In genomic region chr12:65076906-65077305, GRCm38 (mm10) we compare ENCODE assay signal across 8 mouse cellular contexts. TPM values are rescaled to one million over a fixed set of nuclear protein-coding genes. Genes with fewer than 3 reads are reported as not detected.
DNase-seq lines count a peak whose midpoint lies in the region; ATAC-seq lines count a peak whose summit lies in the region.
"Had no signal": no experiment of that assay in that cellular context is flagged by ENCODE, and none has a peak within 500 bp of the region (broad histone marks: within the 10 kb centered on the region; RNA-seq: fewer than 3 reads in every experiment).

No protein-coding gene starts in this region.

- DNase-seq in forebrain, embryonic 14.5 days (ENCODE audit: low spot score), result no peak
- peak; percentile 10 for DNase-seq in liver
- DNase-seq in left cerebral cortex, postnatal 25 days (ENCODE audit: low spot score in 2 of 2), result no peak
- DNase-seq: thymus, postnatal 4 days had no signal

- no peak for ATAC-seq in megakaryocyte, adult 5-6 weeks (ENCODE audit: poor library complexity, severe bottlenecking)
- no peak for ATAC-seq in forebrain, embryonic 14.5 days
- no peak for ATAC-seq in stomach, embryonic 15.5 days (ENCODE audit: insufficient read depth, low FRiP score, low read depth)
- ATAC-seq in activated CD4-positive, CD25-positive, alpha-beta regulatory T cell, adult 4 months, result no peak

- intact Hi-C loops in left cerebral cortex, postnatal 25 days (cut with DNase I), result no loop called here

- no peaks in the 10 kb centered on the region for H3K27me3 ChIP-seq in megakaryocyte, embryonic 14.5 days (replicated peaks)
- H3K27me3 ChIP-seq in forebrain, embryonic 14.5 days (replicated peaks; ENCODE audit: control insufficient read depth, insufficient read depth, low read length), result no peaks in the 10 kb centered on the region
- no peaks in the 10 kb centered on the region for H3K27me3 ChIP-seq in stomach, embryonic 15.5 days (replicated peaks)

- peaks cover 35% of the 10 kb centered on the region for H3K4me1 ChIP-seq in megakaryocyte, embryonic 14.5 days
- peaks cover 19% of the 10 kb centered on the region for H3K4me1 ChIP-seq in forebrain, embryonic 14.5 days (ENCODE audit: control insufficient read depth, insufficient read depth, low read length)
- H3K4me1 ChIP-seq in stomach, embryonic 15.5 days, result peaks cover 9% of the 10 kb centered on the region; the same call in 1 of the 2 replicates

- H3K36me3 ChIP-seq in megakaryocyte, embryonic 14.5 days (replicated peaks; ENCODE audit: low read length), result peaks cover 11% of the 10 kb centered on the region
- 0 out of 2 replicates have a peak, but pooled peaks cover 9% of the 10 kb centered on the region for H3K36me3 ChIP-seq in forebrain, embryonic 14.5 days (ENCODE audit: control insufficient read depth, insufficient read depth, low read length)
- H3K36me3 ChIP-seq in stomach, embryonic 15.5 days, result 0 out of 2 replicates have a peak, but pooled peaks cover 6% of the 10 kb centered on the region

- H3K4me2 ChIP-seq in forebrain, embryonic 14.5 days (ENCODE audit: low read length), result peak overlapping the region; percentile 79
- peak overlapping the region; percentile 76 for H3K4me2 ChIP-seq in stomach, embryonic 15.5 days

- no peak overlapping the region for H3K27ac ChIP-seq in forebrain, embryonic 14.5 days (ENCODE audit: low read depth, low read length)
- H3K27ac ChIP-seq in stomach, embryonic 15.5 days, result no peak overlapping the region

- peak overlapping the region; percentile 59 for H3K4me3 ChIP-seq in megakaryocyte, embryonic 14.5 days (replicated peaks)
- H3K4me3 ChIP-seq in forebrain, embryonic 14.5 days (ENCODE audit: low read depth, low read length), result peak overlapping the region; percentile 64; the same call in 1 of the 2 replicates
- H3K4me3 ChIP-seq in stomach, embryonic 15.5 days (replicated peaks), result peak overlapping the region; percentile 88; the same call in 1 of the 2 replicates

- WGBS in forebrain, embryonic 14.5 days, result 85% methylated on average over 9 of the region's 9 CpGs
- WGBS in stomach, embryonic 15.5 days, result 69% methylated on average over 9 of the region's 9 CpGs

- H3K9ac ChIP-seq in forebrain, embryonic 14.5 days (ENCODE audit: low read length), result peak overlapping the region; percentile 5; the same call in 1 of the 2 replicates
- H3K9ac ChIP-seq in stomach, embryonic 15.5 days, result no peak overlapping the region

- no peaks in the 10 kb centered on the region for H3K9me3 ChIP-seq in megakaryocyte, embryonic 14.5 days
- H3K9me3 ChIP-seq in forebrain, embryonic 14.5 days (replicated peaks; ENCODE audit: control insufficient read depth, low read length), result no peaks in the 10 kb centered on the region
- H3K9me3 ChIP-seq in stomach, embryonic 15.5 days, result no peaks in the 10 kb centered on the region

RNA-seq across cellular contexts. Expression of gene Fancm, which starts 1.5 kb away (rescaled TPM):
- polyA plus RNA-seq in megakaryocyte, embryonic 14.5 days (2012; ENCODE audit: insufficient read depth, low replicate concordance), result 0.26 and 1.0 TPM in 2 replicates
- 13.0 and 18.7 TPM in 2 replicates for total RNA-seq in megakaryocyte, adult 5-6 weeks (2015)
- 20.7 and 24.6 TPM in 2 replicates for total RNA-seq in megakaryocyte, adult 5-6 weeks (2017)
- polyA plus RNA-seq in forebrain, embryonic 14.5 days (2014; fragmentation: Nextera tagmentation; extraction: Ambion mirVana), result 6.6 and 9.7 TPM in 2 replicates
- polyA plus RNA-seq in stomach, embryonic 15.5 days (2015; fragmentation: Nextera tagmentation; extraction: Ambion mirVana), result 8.0 TPM in 2 replicates
- total RNA-seq in left cerebral cortex, postnatal 25 days (2021), result 10 to 100 TPM; 10.9 to 13.0 TPM
- polyA plus RNA-seq in activated CD4-positive, CD25-positive, alpha-beta regulatory T cell, adult 4 months (2017; shearing (Covaris generic)), result 1 to 10 TPM; 3.5 to 7.4 TPM

RNA-seq across cellular contexts. Expression of gene Fkbp3, which starts 3.1 kb away (rescaled TPM):
- 40.1 TPM in 1 of 2 replicates, not detected in the other for polyA plus RNA-seq in megakaryocyte, embryonic 14.5 days (2012; ENCODE audit: insufficient read depth, low replicate concordance)
- total RNA-seq in megakaryocyte, adult 5-6 weeks (2015), result 111 and 122 TPM in 2 replicates
- total RNA-seq in megakaryocyte, adult 5-6 weeks (2017), result 101 and 117 TPM in 2 replicates
- polyA plus RNA-seq in forebrain, embryonic 14.5 days (2014; fragmentation: Nextera tagmentation; extraction: Ambion mirVana), result 443 and 466 TPM in 2 replicates
- polyA plus RNA-seq in stomach, embryonic 15.5 days (2015; fragmentation: Nextera tagmentation; extraction: Ambion mirVana), result 343 and 346 TPM in 2 replicates
- 100 to 1,000 TPM; 169 to 191 TPM for total RNA-seq in left cerebral cortex, postnatal 25 days (2021)
- polyA plus RNA-seq in activated CD4-positive, CD25-positive, alpha-beta regulatory T cell, adult 4 months (2017; shearing (Covaris generic)), result 100 to 1,000 TPM; 259 to 332 TPM

RNA-seq across cellular contexts. Expression of gene Prpf39, which starts 40.8 kb away (rescaled TPM):
- polyA plus RNA-seq in megakaryocyte, embryonic 14.5 days (2012; ENCODE audit: insufficient read depth, low replicate concordance), result 0.63 and 1.3 TPM in 2 replicates
- total RNA-seq in megakaryocyte, adult 5-6 weeks (2015), result 29.9 and 38.7 TPM in 2 replicates
- 39.2 and 41.0 TPM in 2 replicates for total RNA-seq in megakaryocyte, adult 5-6 weeks (2017)
- 38.4 and 49.4 TPM in 2 replicates for polyA plus RNA-seq in forebrain, embryonic 14.5 days (2014; fragmentation: Nextera tagmentation; extraction: Ambion mirVana)
- polyA plus RNA-seq in stomach, embryonic 15.5 days (2015; fragmentation: Nextera tagmentation; extraction: Ambion mirVana), result 48.1 and 51.3 TPM in 2 replicates
- 10 to 100 TPM; 35.3 to 40.5 TPM for total RNA-seq in left cerebral cortex, postnatal 25 days (2021)
- 10 to 100 TPM; 77.3 to 77.5 TPM for polyA plus RNA-seq in activated CD4-positive, CD25-positive, alpha-beta regulatory T cell, adult 4 months (2017; shearing (Covaris generic))

Comparison
In these comparisons a context has a peak if more than half of its experiments do, and no peak if none do; other contexts are left out.
1. RNA of gene Prpf39, which starts 40.8 kb away (polyA plus RNA-seq): 77.3 to 77.5 TPM in activated CD4-positive, CD25-positive, alpha-beta regulatory T cell, adult 4 months, 48.1 to 51.3 TPM in stomach, embryonic 15.5 days and 38.4 to 49.4 TPM in forebrain, embryonic 14.5 days; 0.63 to 1.3 TPM in megakaryocyte, embryonic 14.5 days; every median in the first group is over 10 times any median in the second.
2. Peak in every context shown above with its lines, with median percentiles within 50 percentile points of each other: H3K4me3 ChIP-seq.